Mouse (Mus musculus) telencephalon, adult 2 months (tissue): Measurements from ENCODE around the gene Shroom3.
"Not testable (repeated sequence)": the region's sequence is repeated elsewhere in the genome, so short reads cannot be mapped to it uniquely, and the experiment has no call there.

Experiments used
- DNase-seq: peaks from one replicate; pipeline ENCODE4 v3.0.0-alpha.2; 2011; ENCODE audit warnings: low read depth, low spot score

Gene Shroom3

GRCm38 (mm10) chr5:92893284-92893683 is 210.0 kb downstream of the Shroom3 start:
- DNase-seq = no peak

GRCm38 (mm10) chr5:92893711-92894110 is 210.5 kb downstream of the Shroom3 start:
- no peak for DNase-seq

GRCm38 (mm10) chr5:92895877-92896276 is 212.6 kb downstream of the Shroom3 start:
- DNase-seq = no peak

- no peak for DNase-seq
Measured at GRCm38 (mm10) chr5:92896725-92897280, 213.6 kb downstream of the Shroom3 start.

- peak; percentile 34 for DNase-seq
Measured at GRCm38 (mm10) chr5:92897766-92898745, 214.8 kb downstream of the Shroom3 start.

- DNase-seq = no peak
Measured at GRCm38 (mm10) chr5:92900470-92900869, 217.2 kb downstream of the Shroom3 start.

- no peak for DNase-seq
Measured at GRCm38 (mm10) chr5:92901870-92902269, 218.6 kb downstream of the Shroom3 start.

GRCm38 (mm10) chr5:92905146-92905545 is 221.9 kb downstream of the Shroom3 start:
- DNase-seq = no peak

- no peak for DNase-seq
Measured at GRCm38 (mm10) chr5:92905594-92906008, 222.4 kb downstream of the Shroom3 start.

- DNase-seq = no peak
Measured at GRCm38 (mm10) chr5:92908227-92908626, 225.0 kb downstream of the Shroom3 start.

GRCm38 (mm10) chr5:92910838-92911237 is 227.6 kb downstream of the Shroom3 start:
- DNase-seq = no peak

- DNase-seq = no peak
Measured at GRCm38 (mm10) chr5:92915421-92915820, 232.2 kb downstream of the Shroom3 start.

GRCm38 (mm10) chr5:92917755-92918154 is 234.5 kb downstream of the Shroom3 start:
- DNase-seq = no peak

- DNase-seq = no peak
Measured at GRCm38 (mm10) chr5:92918170-92918569, 234.9 kb downstream of the Shroom3 start.

GRCm38 (mm10) chr5:92918866-92919265 is 235.6 kb downstream of the Shroom3 start:
- no peak for DNase-seq

GRCm38 (mm10) chr5:92919390-92919789 is 236.2 kb downstream of the Shroom3 start:
- DNase-seq = no peak

- DNase-seq = no peak
Measured at GRCm38 (mm10) chr5:92920984-92921383, 237.7 kb downstream of the Shroom3 start.

GRCm38 (mm10) chr5:92921728-92922127 is 238.5 kb downstream of the Shroom3 start:
- no peak for DNase-seq

- DNase-seq = not testable (repeated sequence)
Measured at GRCm38 (mm10) chr5:92922981-92923380, 239.7 kb downstream of the Shroom3 start.

- DNase-seq = no peak
Measured at GRCm38 (mm10) chr5:92924851-92925477, 241.7 kb downstream of the Shroom3 start.

- no peak for DNase-seq
Measured at GRCm38 (mm10) chr5:92927667-92928066, 244.4 kb downstream of the Shroom3 start.

- DNase-seq = no peak
Measured at GRCm38 (mm10) chr5:92930557-92930956, 247.3 kb downstream of the Shroom3 start.
